Mouse (Mus musculus) neutrophil, adult 59 days (primary cell): Measurements from ENCODE around the gene Egfl8. TPM values are rescaled to one million over a fixed set of nuclear protein-coding genes. Genes with fewer than 3 reads are reported as not detected.

ENCODE experiments used
- total RNA-seq, 2 experiments: library from RNA; stranded (reverse); gene quantifications; 1 replicate in 1 of 2; 2 replicates in 1 of 2; pipeline ENCODE4 v1.2.4; 2023

The Egfl8 gene
- total RNA-seq = 1 to 10 TPM; 2.7 to 7.8 TPM

DNA sequence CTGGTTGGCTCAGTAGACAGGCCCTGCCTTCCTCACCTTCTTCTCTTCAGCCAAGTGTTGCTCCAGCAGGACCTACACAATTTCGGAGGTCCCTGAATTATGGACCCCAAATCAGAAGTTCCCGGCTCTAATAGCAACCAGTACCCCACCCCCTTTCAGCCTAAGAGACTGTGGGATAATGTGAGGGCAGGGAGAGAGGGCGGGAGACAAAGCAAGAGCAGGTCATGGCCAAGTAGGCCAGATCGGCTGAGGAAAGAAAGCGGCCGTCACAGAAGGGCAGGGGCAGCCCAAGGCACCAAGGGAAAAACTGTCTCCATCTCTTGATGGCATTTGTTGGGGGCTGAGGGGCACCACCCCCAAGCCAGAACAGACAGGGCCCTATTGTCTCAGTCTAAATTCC lies at the start of gene Egfl8:
Gene Egfl8 (minus strand): TSS at position 101 of the 400 bp plus-strand sequence.

GRCm38 (mm10) chr17:34646906-34647787 lies 31.4 kb upstream of the Egfl8 start, which contains the start of gene Atf6b:
Gene Atf6b, plus strand, starts transcription at chr17:34647146.

DNA sequence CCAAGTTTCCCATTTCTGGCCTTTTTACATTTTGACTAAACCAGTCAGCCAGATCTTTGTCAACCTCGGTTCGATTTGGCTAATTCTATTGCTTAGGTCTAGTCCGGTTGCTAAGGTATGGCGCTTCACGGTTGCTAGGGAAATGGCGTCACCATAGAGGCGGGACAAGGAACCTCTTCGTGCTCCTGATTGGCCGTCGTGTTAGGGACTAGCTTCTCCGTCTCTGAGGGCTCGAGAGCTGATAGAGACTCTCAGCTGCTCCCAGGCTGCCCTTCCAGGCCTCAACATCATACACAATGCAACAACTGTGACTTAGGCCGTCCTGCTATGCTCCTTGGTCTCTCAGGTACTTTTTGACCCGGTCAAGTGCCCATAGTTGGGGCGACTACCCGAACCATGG lies 28.8 kb upstream of the Egfl8 start, which contains the start of gene Fkbpl:
Gene Fkbpl (plus strand): TSS at position 157 of the 400 bp plus-strand sequence.

GRCm38 (mm10) chr17:34629221-34629751 lies 13.5 kb upstream of the Egfl8 start, which contains the start of gene Prrt1:
Gene Prrt1, plus strand, starts transcription at chr17:34629533.

DNA sequence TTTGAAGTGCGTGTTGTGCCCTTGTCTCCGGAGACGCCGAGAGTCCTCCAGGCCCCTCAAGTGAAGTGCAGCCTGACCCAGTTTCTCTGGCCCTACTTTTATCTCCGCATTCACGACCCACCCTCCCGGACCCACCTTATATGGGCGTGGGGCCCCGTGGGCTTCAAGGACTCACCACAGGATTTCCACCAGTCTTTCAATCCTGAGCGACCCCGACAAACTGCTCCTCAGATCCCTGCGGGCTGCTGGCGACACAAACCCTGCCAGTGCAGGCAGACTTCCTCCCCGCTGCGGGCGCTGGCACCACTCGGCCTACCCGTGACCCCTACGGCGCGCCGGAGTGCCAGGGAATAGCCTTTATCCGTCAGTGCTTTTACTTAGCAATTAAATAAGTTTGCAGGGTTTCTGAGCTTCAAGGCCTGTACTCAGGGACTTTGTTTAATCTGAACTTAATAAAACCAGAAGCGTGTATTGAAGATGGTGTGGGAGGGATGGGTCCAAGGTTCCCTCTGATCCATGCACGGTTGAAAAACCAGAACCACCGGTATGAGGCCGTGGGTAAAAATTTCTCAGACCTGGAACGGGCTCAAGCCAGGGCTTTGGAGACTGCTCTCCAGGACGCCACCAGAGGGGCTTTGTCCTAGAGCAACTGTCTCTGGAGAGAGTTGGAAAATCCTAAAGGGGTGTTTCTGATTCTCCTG lies 12.3 kb upstream of the Egfl8 start, which contains the start of gene Ppt2:
Gene Ppt2 (minus strand): TSS at position 568 of the 701 bp plus-strand sequence.

DNA sequence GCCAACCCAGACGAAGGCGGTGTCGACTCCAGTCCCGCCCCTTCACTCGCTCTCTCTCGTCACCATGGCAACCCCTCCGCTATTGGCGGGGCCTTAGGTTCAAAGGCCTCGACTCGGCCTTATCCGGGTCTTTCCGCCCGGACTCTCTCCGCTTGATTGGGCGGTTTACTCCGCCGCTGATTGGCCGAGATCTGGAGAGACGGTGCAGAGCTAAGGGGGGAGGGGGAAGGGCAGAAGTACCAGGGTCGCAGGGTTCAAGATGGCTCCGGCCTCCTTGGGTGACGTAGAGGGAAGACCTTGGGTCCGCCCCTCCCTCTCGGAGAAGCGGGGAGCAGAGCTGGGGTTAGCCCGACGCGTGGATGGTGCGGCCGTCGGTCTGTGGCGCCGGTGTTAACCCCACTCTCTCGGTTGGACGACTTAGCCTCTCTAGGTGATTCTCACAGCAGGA lies 11.7 kb downstream of the Egfl8 start, which contains the start of gene Agpat1:
Gene Agpat1 (plus strand): TSS at position 202 of the 448 bp plus-strand sequence.

GRCm38 (mm10) chr17:34603375-34604060 lies 12.3 kb downstream of the Egfl8 start, which contains the start of gene Rnf5:
Gene Rnf5, minus strand, starts transcription at chr17:34603690.

DNA sequence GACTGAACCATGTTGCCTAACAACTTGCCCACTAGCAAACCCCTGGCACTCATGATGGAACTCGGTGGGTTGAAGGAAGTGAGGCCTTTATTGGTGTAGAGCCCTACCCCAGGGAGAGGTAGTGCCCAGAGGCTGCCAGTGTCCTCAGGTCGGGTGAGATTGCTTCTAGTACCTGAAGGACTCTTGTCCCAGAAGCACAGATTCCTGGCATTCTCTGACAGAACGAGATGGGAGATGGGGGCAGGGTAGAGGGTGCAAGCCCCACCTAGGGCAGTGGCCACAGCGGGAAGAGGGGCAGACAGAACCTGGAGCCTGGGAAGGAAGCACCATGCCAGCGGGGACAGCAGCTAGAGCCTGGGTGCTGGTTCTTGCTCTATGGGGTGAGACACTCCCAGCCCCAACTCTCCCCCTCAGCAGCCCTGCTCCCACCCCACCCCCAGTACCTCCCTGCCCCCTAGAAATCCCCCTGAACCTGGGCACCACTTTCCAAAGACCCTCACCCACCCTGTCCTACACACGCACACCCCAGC lies 18.1 kb downstream of the Egfl8 start, which contains the start of gene Ager:
Gene Ager (plus strand): TSS at position 297 of the 530 bp plus-strand sequence.

GRCm38 (mm10) chr17:34591029-34591993 lies 24.5 kb downstream of the Egfl8 start, which contains the start of gene Pbx2:
Gene Pbx2, plus strand, starts transcription at chr17:34591266.

DNA sequence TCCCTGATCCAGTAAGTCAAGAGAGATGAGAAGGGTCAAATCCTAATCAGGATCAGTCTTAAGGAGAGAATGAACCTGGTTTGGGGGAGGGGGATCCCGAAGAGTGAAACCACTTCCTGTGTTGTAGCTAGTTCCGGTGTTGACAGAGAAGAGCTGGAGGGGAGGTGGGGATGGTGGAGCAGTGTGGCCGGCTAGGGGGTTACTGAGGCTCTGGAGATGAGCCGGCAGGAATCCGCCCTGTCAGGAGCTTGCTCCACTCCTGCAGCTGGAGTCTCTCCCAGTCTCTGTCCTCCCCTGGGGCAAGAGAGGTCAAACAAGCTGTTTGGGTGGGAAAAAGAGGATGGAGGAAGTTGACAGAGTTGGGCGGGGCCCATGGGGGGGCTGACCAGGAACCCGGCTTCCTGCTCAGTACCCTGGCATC lies 26.1 kb downstream of the Egfl8 start, which contains the start of gene Gpsm3:
Gene Gpsm3 (plus strand): TSS at position 126 of the 421 bp plus-strand sequence.

GRCm38 (mm10) chr17:34564003-34564421 lies 51.8 kb downstream of the Egfl8 start, which contains the start of gene Notch4:
Gene Notch4, plus strand, starts transcription at chr17:34564268.

Other genes with a start within 250 kb of the Egfl8 start
- not detected for gene Btnl1, start 238.8 kb downstream of the Egfl8 start, total RNA-seq
- under 1 TPM; 0.57 to 0.69 TPM for gene BC051142, start 217.2 kb downstream of the Egfl8 start, total RNA-seq
- not detected for gene Btnl4, start 138.7 kb downstream of the Egfl8 start, total RNA-seq
- gene Btnl6, start 98.6 kb downstream of the Egfl8 start, total RNA-seq = not detected
- gene Notch4, start 51.7 kb downstream of the Egfl8 start, total RNA-seq = under 1 TPM; 0.22 to 0.87 TPM
- gene Gpsm3, start 26.2 kb downstream of the Egfl8 start, total RNA-seq = 100 to 1,000 TPM; 393 to 441 TPM
- gene Pbx2, start 24.7 kb downstream of the Egfl8 start, total RNA-seq = 10 to 100 TPM; 83.0 to 93.9 TPM
- gene Ager, start 18.1 kb downstream of the Egfl8 start, total RNA-seq = 1 to 10 TPM; 7.1 to 8.5 TPM
- gene Rnf5, start 12.3 kb downstream of the Egfl8 start, total RNA-seq = 10 to 100 TPM; 36.7 to 38.2 TPM
- 10 to 100 TPM; 49.9 to 51.8 TPM for gene Agpat1, start 11.7 kb downstream of the Egfl8 start, total RNA-seq
- 10 to 100 TPM; 33.7 to 40.0 TPM for gene Ppt2, start 12.5 kb upstream of the Egfl8 start, total RNA-seq
- gene Prrt1, start 13.6 kb upstream of the Egfl8 start, total RNA-seq = under 1 TPM in 1 of 2 experiments, not detected in 1; 0.53 TPM
- gene Fkbpl, start 28.8 kb upstream of the Egfl8 start, total RNA-seq = 10 to 100 TPM in 1 of 2 experiments, 1 to 10 TPM in 1; 9.7 to 16.6 TPM
- gene Atf6b, start 31.2 kb upstream of the Egfl8 start, total RNA-seq = 10 to 100 TPM; 61.2 to 71.9 TPM
- gene Tnxb, start 54.6 kb upstream of the Egfl8 start, total RNA-seq = under 1 TPM in 1 of 2 experiments, not detected in 1; 0.07 TPM
- 1 to 10 TPM in 1 of 2 experiments, under 1 TPM in 1; 0.38 to 1.2 TPM for gene C4b, start 127.9 kb upstream of the Egfl8 start, total RNA-seq
- gene Cyp21a1, start 188.6 kb upstream of the Egfl8 start, total RNA-seq = not detected
- 10 to 100 TPM; 39.4 to 40.7 TPM for gene Stk19, start 221.0 kb upstream of the Egfl8 start, total RNA-seq
- gene Dxo, start 221.0 kb upstream of the Egfl8 start, total RNA-seq = 10 to 100 TPM; 46.2 to 53.2 TPM
- 10 to 100 TPM; 83.2 to 91.6 TPM for gene Skiv2l, start 234.2 kb upstream of the Egfl8 start, total RNA-seq
- 10 to 100 TPM; 24.1 to 27.8 TPM for gene Nelfe, start 234.4 kb upstream of the Egfl8 start, total RNA-seq
- gene Cfb, start 246.5 kb upstream of the Egfl8 start, total RNA-seq = under 1 TPM; 0.64 to 0.73 TPM